Mouse (Mus musculus) intestine, embryonic 15.5 days (tissue): Measurements from ENCODE around the gene Dnttip1. TPM values are rescaled to one million over a fixed set of nuclear protein-coding genes. Genes with fewer than 3 reads are reported as not detected.

Source experiments
- ATAC-seq: fragments of 200-750 bp; cut with Nextera tagmentation; 2 replicates; pipeline ENCODE4 v1.8.0; 2017; ENCODE audit warnings: moderate TSS enrichment, moderate library complexity
- H3K27ac ChIP-seq: fragments of 300-500 bp; sonication (generic); 2 replicates; pipeline ENCODE4 v1.5.1; 2015; ENCODE audit warnings: mild to moderate bottlenecking, inconsistent platforms
- H3K27me3 ChIP-seq: fragments of 300-500 bp; sonication (generic); replicated peaks from 2 replicates; pipeline ENCODE4 v1.6.1; 2015; ENCODE audit warnings: inconsistent platforms
- H3K36me3 ChIP-seq: fragments of 300-500 bp; sonication (generic); 2 replicates; pipeline ENCODE4 v1.6.1; 2015; ENCODE audit warnings: inconsistent platforms
- H3K4me1 ChIP-seq: fragments of 300-500 bp; sonication (generic); replicated peaks from 2 replicates; pipeline ENCODE4 v1.6.1; 2015; ENCODE audit warnings: inconsistent platforms
- H3K4me2 ChIP-seq: fragments of 300-500 bp; sonication (generic); replicated peaks from 2 replicates; pipeline ENCODE4 v1.6.1; 2015; ENCODE audit warnings: mild to moderate bottlenecking, inconsistent platforms
- H3K4me3 ChIP-seq: fragments of 300-500 bp; sonication (generic); replicated peaks from 2 replicates; pipeline ENCODE4 v1.5.1; 2015; ENCODE audit warnings: inconsistent platforms
- H3K9ac ChIP-seq: fragments of 300-500 bp; sonication (generic); 2 replicates; pipeline ENCODE4 v1.6.1; 2015; ENCODE audit warnings: inconsistent platforms
- H3K9me3 ChIP-seq: fragments of 300-500 bp; sonication (generic); 2 replicates; pipeline ENCODE4 v1.6.1; 2016; ENCODE audit warnings: inconsistent platforms
- WGBS: fragments of 180-500 bp; shearing (Covaris S2); methylation state at CpG from one replicate; pipeline ENCODE4 v1.1.7; 2015; 5-methylcytosine and 5-hydroxymethylcytosine counted together
- polyA plus RNA-seq: library from polyadenylated mRNA; unstranded; fragments of >200 nt; fragmentation: Nextera tagmentation; extraction: Ambion mirVana; gene quantifications from 2 replicates; pipeline ENCODE4 v1.2.1, GENCODE M21; 2015

Gene Dnttip1
- polyA plus RNA-seq, 1 experiment from 2014 or later: 62.5 TPM

GRCm38 (mm10) chr2:164733259-164733658, 12.5 kb upstream of the Dnttip1 start:
- Histone ChIP-seq H3K36me3 (no peaks in the 10 kb centered on the region), H3K27me3 (no peaks in the 10 kb centered on the region), H3K4me1 (peaks cover 13% of the 10 kb centered on the region), H3K9ac (no peak overlapping the region), H3K4me3 (no peak overlapping the region), H3K4me2 (no peak overlapping the region), H3K9me3 (no peaks in the 10 kb centered on the region), H3K27ac (no peak overlapping the region)
- no peak for ATAC-seq
- WGBS: 40% methylated on average over 2 of the region's 2 CpGs

DNA sequence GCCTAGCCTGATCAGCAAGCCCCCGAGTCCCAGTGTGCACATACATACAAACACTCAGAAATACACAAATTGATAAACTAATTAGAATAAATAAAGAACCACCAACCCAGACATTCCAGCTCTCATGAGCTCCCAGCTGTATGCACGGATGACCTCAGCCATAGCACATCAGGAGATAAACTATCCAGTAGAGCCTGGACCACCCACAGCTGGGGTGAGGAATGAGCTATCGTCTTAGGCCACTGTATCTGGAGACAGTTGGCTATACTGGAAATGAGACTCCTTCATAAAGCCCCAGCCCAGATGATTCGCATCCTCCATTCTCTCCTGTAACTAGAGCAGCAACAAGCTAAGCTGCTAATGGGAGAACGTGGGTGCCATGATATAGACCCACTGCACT, 10.9 kb upstream of the Dnttip1 start:
- Histone ChIP-seq H3K4me1 (peaks cover 13% of the 10 kb centered on the region), H3K9me3 (no peaks in the 10 kb centered on the region), H3K4me2 (no peak overlapping the region), H3K9ac (no peak overlapping the region), H3K27ac (no peak overlapping the region), H3K4me3 (no peak overlapping the region), H3K27me3 (no peaks in the 10 kb centered on the region), H3K36me3 (no peaks in the 10 kb centered on the region)
- no peak for ATAC-seq
- 59% methylated on average over 5 of the region's 5 CpGs for WGBS

DNA sequence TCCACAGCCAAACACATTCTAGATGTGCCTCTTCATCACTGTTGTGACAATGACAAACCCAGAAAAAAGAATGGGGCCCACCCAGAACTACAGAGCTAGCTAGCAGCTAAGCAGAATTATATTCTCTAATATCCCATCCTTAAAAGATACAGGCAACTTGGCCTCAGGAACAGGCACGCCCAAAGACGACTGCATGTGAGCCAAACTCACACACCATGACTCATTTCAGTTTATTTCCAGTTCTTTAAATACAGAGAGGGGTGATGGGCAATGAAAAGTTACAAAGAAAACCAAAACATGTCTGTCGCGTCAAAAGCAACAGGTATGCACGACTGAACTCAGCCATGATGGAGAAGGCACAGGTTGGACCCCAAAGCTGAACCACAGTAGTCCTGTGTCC, 10.3 kb upstream of the Dnttip1 start:
- H3K27ac ChIP-seq: no peak overlapping the region
- H3K36me3 ChIP-seq: no peaks in the 10 kb centered on the region
- H3K27me3 ChIP-seq: no peaks in the 10 kb centered on the region
- 76% methylated on average over 5 of the region's 5 CpGs for WGBS
- no peak for ATAC-seq
- no peak overlapping the region for H3K9ac ChIP-seq
- H3K4me3 ChIP-seq: no peak overlapping the region
- H3K4me2 ChIP-seq: no peak overlapping the region
- no peaks in the 10 kb centered on the region for H3K9me3 ChIP-seq
- peaks cover 13% of the 10 kb centered on the region for H3K4me1 ChIP-seq

DNA sequence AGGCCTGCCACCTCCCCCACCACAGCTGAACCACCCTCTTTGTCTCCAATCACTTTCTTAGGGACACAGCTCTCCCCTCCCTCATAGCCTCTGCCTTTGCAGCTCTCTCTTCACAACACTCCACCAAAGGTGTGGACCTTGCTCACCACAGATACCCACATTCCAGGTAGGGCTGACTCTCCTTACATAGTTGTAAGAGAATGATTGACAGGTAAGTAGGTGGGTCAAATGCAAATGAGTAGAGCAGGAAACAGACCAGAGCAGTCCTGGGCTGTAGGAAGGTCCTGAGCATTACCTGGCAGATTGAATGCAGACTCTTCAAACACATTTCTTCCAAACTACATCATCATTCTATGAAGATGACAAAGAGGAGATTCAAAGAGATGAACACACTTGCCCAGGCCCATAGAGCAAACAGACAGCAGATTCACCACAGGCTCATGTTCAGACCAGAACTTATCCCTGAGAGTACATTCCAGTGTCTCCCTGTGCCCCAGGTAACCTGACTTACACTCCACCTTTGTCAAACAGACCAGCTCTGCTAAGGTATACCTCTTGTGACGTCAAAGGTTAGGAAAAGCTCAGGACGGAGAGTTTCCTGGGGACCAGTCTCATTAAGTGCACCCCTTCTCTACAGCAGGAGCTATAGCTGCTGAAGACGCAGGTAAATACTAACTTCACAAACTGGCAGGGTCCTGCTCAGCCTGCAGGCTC, 8.2 kb upstream of the Dnttip1 start:
- peak overlapping the region; percentile 66 for H3K27ac ChIP-seq
- no peak overlapping the region for H3K4me3 ChIP-seq

DNA sequence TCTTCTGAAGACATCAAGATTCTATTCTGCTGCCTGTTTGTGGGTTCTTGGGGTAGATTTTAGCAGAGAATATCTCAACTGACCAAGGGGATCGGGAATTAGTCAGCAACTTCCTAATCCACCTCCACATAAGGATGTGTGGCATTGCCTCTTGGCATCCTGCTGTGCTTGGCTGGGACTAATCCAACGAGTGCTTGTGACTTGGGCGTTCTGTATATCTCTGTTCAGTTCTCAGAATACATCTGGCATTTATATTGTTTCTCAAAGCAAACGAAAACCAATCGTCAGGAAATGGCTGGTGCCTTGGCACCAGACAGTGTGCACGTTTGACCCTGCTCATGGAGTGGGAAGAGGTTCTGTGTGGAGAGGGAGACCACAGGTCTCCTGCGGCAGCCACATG, 5.9 kb upstream of the Dnttip1 start:
- no peak overlapping the region for H3K9ac ChIP-seq
- ATAC-seq: no peak
- no peak overlapping the region for H3K4me3 ChIP-seq
- 57% methylated on average over 7 of the region's 7 CpGs for WGBS
- 0 out of 2 replicates have a peak, but pooled peaks cover under 1% of the 10 kb centered on the region for H3K4me1 ChIP-seq
- H3K27me3 ChIP-seq: no peaks in the 10 kb centered on the region
- no peak overlapping the region for H3K27ac ChIP-seq
- H3K9me3 ChIP-seq: no peaks in the 10 kb centered on the region
- no peaks in the 10 kb centered on the region for H3K36me3 ChIP-seq
- H3K4me2 ChIP-seq: no peak overlapping the region

More for the DNA sequence above, 8.2 kb upstream of the Dnttip1 start:
- H3K27me3 ChIP-seq: no peaks in the 10 kb centered on the region
- H3K36me3 ChIP-seq: no peaks in the 10 kb centered on the region
- peak; percentile 96 for ATAC-seq
- WGBS: 55% methylated on average over 3 of the region's 3 CpGs
- H3K9ac ChIP-seq: no peak overlapping the region
- H3K4me2 ChIP-seq: no peak overlapping the region
- no peaks in the 10 kb centered on the region for H3K9me3 ChIP-seq
- peaks cover 11% of the 10 kb centered on the region for H3K4me1 ChIP-seq

DNA sequence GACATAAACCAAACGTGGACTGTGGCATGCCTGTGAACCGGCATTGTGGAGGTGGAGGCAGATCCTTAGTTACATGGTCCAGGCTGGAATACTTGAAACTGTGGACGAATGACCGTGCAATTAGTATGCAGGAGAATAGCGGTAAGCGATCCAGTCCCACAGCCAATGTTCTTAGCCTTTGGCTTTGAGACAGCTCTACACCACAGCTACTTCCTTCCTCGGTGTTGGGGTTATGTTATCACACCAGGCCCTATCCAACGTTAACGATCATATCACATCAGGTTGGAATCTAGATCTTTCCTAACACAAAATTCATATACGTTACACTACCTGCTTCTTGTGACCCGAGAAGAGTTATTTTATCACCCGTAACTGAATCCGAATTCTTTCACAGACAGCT, 796 bp upstream of the Dnttip1 start:
- ATAC-seq: no peak
- peak overlapping the region; percentile 90; the same call in 1 of the 2 replicates for H3K9ac ChIP-seq
- no peaks in the 10 kb centered on the region for H3K27me3 ChIP-seq
- H3K4me2 ChIP-seq: peak overlapping the region; percentile 66
- no peaks in the 10 kb centered on the region for H3K9me3 ChIP-seq
- peaks cover 16% of the 10 kb centered on the region for H3K4me1 ChIP-seq
- H3K27ac ChIP-seq: no peak overlapping the region
- WGBS: 68% methylated on average over 13 of the region's 13 CpGs
- peak overlapping the region; percentile 84 for H3K4me3 ChIP-seq
- H3K36me3 ChIP-seq: 0 out of 2 replicates have a peak, but pooled peaks cover 4% of the 10 kb centered on the region

DNA sequence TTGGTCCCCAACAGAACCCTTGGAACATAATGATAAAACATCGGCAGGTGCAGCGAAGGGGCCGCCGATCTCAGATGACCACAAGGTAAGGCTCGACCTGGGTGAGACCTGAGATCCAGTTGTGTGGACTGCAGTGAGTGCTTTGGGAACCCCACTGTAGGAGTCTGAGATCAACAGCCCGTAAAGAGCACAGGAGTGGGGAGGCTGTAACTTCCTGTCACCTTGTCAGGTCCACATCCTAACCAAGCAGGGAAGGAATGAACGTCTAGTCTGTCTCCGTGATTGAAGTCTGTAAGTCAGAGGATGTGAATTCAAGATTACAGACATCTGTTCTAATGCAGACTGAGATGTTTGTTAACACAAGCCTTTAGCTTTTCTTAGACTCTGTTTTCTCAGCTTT, 910 bp downstream of the Dnttip1 start:
- 41% methylated on average over 8 of the region's 8 CpGs for WGBS
- Histone ChIP-seq H3K36me3 (peaks cover 4% of the 10 kb centered on the region; the same call in 1 of the 2 replicates), H3K4me3 (peak overlapping the region; percentile 84), H3K27ac (no peak overlapping the region), H3K9ac (peak overlapping the region; percentile 90), H3K4me1 (peaks cover 16% of the 10 kb centered on the region), H3K4me2 (peak overlapping the region; percentile 66), H3K27me3 (no peaks in the 10 kb centered on the region), H3K9me3 (no peaks in the 10 kb centered on the region)
- ATAC-seq: no peak

- Histone ChIP-seq H3K9ac (no peak overlapping the region), H3K4me3 (no peak overlapping the region), H3K4me2 (no peak overlapping the region), H3K27me3 (no peaks in the 10 kb centered on the region), H3K36me3 (peaks cover 6% of the 10 kb centered on the region; the same call in 1 of the 2 replicates), H3K4me1 (peaks cover 16% of the 10 kb centered on the region), H3K9me3 (no peaks in the 10 kb centered on the region), H3K27ac (no peak overlapping the region)
- 88% methylated on average over 4 of the region's 4 CpGs for WGBS
- ATAC-seq: no peak
Measured at GRCm38 (mm10) chr2:164748191-164748590, 2.4 kb downstream of the Dnttip1 start.

DNA sequence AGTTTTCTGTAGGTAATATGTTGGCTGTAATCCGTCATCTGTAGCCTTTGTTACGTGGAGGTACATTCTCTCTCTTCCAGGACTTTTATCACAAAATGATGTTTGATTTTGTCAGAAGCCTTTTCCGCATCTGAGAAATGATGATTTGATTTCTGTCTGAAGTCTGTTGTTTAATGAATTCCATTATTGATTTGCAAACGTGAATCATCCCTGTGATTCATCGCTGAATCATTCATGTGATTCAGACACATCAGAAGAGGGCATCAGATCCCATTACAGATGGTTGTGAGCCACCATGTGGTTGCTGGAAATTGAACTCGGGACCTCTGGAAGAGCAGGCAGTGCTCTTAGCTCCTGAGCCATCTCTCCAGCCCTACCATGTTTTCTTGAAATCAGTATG, 3.2 kb downstream of the Dnttip1 start:
- H3K4me2 ChIP-seq: no peak overlapping the region
- peaks cover 12% of the 10 kb centered on the region for H3K36me3 ChIP-seq
- 88% methylated on average over 6 of the region's 6 CpGs for WGBS
- no peak for ATAC-seq
- no peak overlapping the region for H3K27ac ChIP-seq
- H3K4me3 ChIP-seq: no peak overlapping the region
- H3K4me1 ChIP-seq: peaks cover 16% of the 10 kb centered on the region
- H3K27me3 ChIP-seq: no peaks in the 10 kb centered on the region
- H3K9ac ChIP-seq: no peak overlapping the region
- H3K9me3 ChIP-seq: no peaks in the 10 kb centered on the region

DNA sequence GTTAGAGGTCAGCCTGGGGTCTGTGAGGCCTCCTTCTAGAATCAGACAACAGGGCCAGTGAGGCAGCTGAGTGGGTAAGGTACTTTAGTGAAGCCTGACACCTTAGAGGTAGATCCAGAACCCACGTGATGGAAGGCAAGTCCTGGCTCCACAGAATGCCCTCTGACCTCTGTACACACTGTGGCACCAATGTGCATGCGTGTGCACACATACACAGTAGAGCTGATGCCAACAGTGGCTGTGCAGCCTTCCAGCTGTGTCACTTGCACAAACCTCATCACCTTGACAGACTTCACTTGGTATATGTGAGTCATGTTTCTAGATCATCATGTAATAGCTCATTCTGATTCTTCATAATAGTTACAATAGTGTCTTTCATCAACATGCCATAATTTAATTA, 6.7 kb downstream of the Dnttip1 start:
- Histone ChIP-seq H3K36me3 (peaks cover 43% of the 10 kb centered on the region), H3K27me3 (no peaks in the 10 kb centered on the region), H3K9me3 (no peaks in the 10 kb centered on the region), H3K9ac (no peak overlapping the region), H3K4me1 (0 out of 2 replicates have a peak, but pooled peaks cover 1% of the 10 kb centered on the region), H3K4me3 (no peak overlapping the region), H3K27ac (no peak overlapping the region), H3K4me2 (no peak overlapping the region)
- ATAC-seq: no peak
- 88% methylated on average over 2 of the region's 2 CpGs for WGBS

DNA sequence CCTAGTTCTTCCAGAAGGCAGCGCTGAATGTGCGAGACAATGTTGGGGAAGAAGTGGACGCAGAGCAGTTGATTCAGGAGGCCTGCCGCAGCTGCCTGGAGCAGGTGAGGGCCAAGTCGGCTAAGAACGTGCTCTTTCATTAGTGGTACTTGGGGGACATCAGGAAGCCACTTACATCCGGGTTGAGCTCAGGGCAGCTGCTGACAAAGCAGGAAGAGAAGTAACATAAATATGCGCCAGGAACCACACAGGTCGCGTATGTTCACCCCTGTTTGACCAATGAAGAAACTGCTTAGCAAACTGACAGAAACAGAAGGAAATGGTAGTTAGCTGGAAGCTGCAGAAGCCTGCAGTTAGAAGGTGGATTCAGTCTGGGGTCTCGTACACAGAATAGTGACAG, 8.3 kb downstream of the Dnttip1 start:
- H3K36me3 ChIP-seq: peaks cover 50% of the 10 kb centered on the region
- no peak overlapping the region for H3K4me3 ChIP-seq
- ATAC-seq: no peak
- H3K9ac ChIP-seq: no peak overlapping the region
- H3K27me3 ChIP-seq: no peaks in the 10 kb centered on the region
- WGBS: 77% methylated on average over 11 of the region's 11 CpGs
- no peaks in the 10 kb centered on the region for H3K4me1 ChIP-seq
- H3K9me3 ChIP-seq: no peaks in the 10 kb centered on the region
- H3K4me2 ChIP-seq: no peak overlapping the region
- H3K27ac ChIP-seq: no peak overlapping the region

DNA sequence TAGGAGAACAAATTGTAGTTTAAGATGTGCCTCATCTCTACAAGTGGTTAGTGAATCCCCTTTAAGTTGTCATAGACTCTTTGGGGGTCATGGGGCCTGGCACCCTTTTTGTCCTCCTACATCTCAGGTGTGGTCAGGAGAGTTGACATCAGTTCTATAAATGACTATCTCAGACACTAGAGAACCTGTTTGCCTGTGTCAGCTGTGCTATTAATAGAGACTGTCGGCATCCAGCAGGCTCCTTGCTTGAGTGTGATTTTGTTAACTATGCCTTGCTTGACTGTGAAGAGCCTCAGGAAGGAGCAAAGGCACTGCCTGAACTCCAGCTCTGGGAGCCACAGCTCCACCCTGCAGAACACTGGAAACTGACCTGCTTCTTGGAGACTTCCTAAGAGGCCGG, 9.0 kb downstream of the Dnttip1 start:
- H3K27ac ChIP-seq: no peak overlapping the region
- H3K4me2 ChIP-seq: no peak overlapping the region
- no peaks in the 10 kb centered on the region for H3K4me1 ChIP-seq
- no peaks in the 10 kb centered on the region for H3K9me3 ChIP-seq
- WGBS: 84% methylated on average over 2 of the region's 2 CpGs
- no peak for ATAC-seq
- no peak overlapping the region for H3K9ac ChIP-seq
- H3K36me3 ChIP-seq: peaks cover 54% of the 10 kb centered on the region
- no peak overlapping the region for H3K4me3 ChIP-seq
- H3K27me3 ChIP-seq: no peaks in the 10 kb centered on the region

GRCm38 (mm10) chr2:164757841-164758240, 12.1 kb downstream of the Dnttip1 start:
- Histone ChIP-seq H3K27me3 (no peaks in the 10 kb centered on the region), H3K4me3 (no peak overlapping the region), H3K9me3 (no peaks in the 10 kb centered on the region), H3K36me3 (peaks cover 71% of the 10 kb centered on the region), H3K9ac (no peak overlapping the region), H3K4me2 (no peak overlapping the region), H3K27ac (no peak overlapping the region), H3K4me1 (no peaks in the 10 kb centered on the region)
- 93% methylated on average over 11 of the region's 11 CpGs for WGBS
- no peak for ATAC-seq
